Mouse (Mus musculus) stomach, embryonic 14.5 days (tissue): ENCODE data around the gene Btg4. TPM values are rescaled to one million over a fixed set of nuclear protein-coding genes. Genes with fewer than 3 reads are reported as not detected.

Experiments used
- ATAC-seq: fragments of 200-750 bp; cut with Nextera tagmentation; 2 replicates; pipeline ENCODE4 v1.8.0; 2017; ENCODE audit warnings: low read depth, moderate TSS enrichment; ENCODE audit not compliant: insufficient number of reproducible peaks, insufficient read depth, low FRiP score
- H3K27ac ChIP-seq: fragments of 300-500 bp; sonication (generic); 2 replicates; pipeline ENCODE4 v1.5.1; 2014; ENCODE audit warnings: mild to moderate bottlenecking, low read length, moderate library complexity, mixed read lengths
- H3K27me3 ChIP-seq: fragments of 300-500 bp; sonication (generic); 2 replicates; pipeline ENCODE4 v1.6.1; 2014; ENCODE audit warnings: low read length, control low read depth, mixed read lengths; ENCODE audit not compliant: control insufficient read depth, insufficient read depth
- H3K36me3 ChIP-seq: fragments of 300-500 bp; sonication (generic); 2 replicates; pipeline ENCODE4 v1.6.1; 2014; ENCODE audit warnings: mild to moderate bottlenecking, control low read depth, low read length, moderate library complexity, mixed read lengths; ENCODE audit not compliant: control insufficient read depth, insufficient read depth
- H3K4me1 ChIP-seq: fragments of 300-500 bp; sonication (generic); 2 replicates; pipeline ENCODE4 v1.6.1; 2014; ENCODE audit warnings: low read length, control low read depth, mixed read lengths; ENCODE audit not compliant: control insufficient read depth, insufficient read depth
- H3K4me2 ChIP-seq: fragments of 300-500 bp; sonication (generic); replicated peaks from 2 replicates; pipeline ENCODE4 v1.6.1; 2014; ENCODE audit warnings: low read depth, low read length, control low read depth
- H3K4me3 ChIP-seq: fragments of 300-500 bp; sonication (generic); 2 replicates; pipeline ENCODE4 v1.5.1; 2014; ENCODE audit warnings: low read depth, low read length, control low read depth
- H3K9ac ChIP-seq: fragments of 300-500 bp; sonication (generic); replicated peaks from 2 replicates; pipeline ENCODE4 v1.6.1; 2014; ENCODE audit warnings: low read depth, mild to moderate bottlenecking, control low read depth, low read length, moderate library complexity, mixed read lengths
- H3K9me3 ChIP-seq: fragments of 300-500 bp; sonication (generic); 2 replicates; pipeline ENCODE4 v1.6.1; 2016; ENCODE audit warnings: low read depth, low read length, control low read depth; ENCODE audit not compliant: control insufficient read depth
- WGBS: fragments of 180-500 bp; shearing (Covaris S2); extraction: QIAGEN DNeasy Blood & Tissue Kit; methylation state at CpG from one replicate; pipeline ENCODE4 v1.1.7; 2014; 5-methylcytosine and 5-hydroxymethylcytosine counted together
- polyA plus RNA-seq: library from polyadenylated mRNA; unstranded; fragments of >200 nt; fragmentation: Nextera tagmentation; extraction: Ambion mirVana; gene quantifications from 2 replicates; pipeline ENCODE4 v1.2.1, GENCODE M21; 2014

The Btg4 gene
- polyA plus RNA-seq, 1 experiment from 2014 or later, result not detected

GRCm38 (mm10) chr9:51102963-51103807 is 42.5 kb downstream of the Btg4 start:
- no peak for ATAC-seq
- H3K4me1 ChIP-seq, result no peaks in the 10 kb centered on the region; the same call in 1 of the 2 replicates
- no peaks in the 10 kb centered on the region for H3K9me3 ChIP-seq
- H3K27me3 ChIP-seq, result no peaks in the 10 kb centered on the region
- WGBS, result 2% methylated on average over 39 of the region's 44 CpGs
- peak overlapping the region; percentile 39 for H3K4me3 ChIP-seq
- H3K4me2 ChIP-seq, result peak overlapping the region; percentile 81
- peak overlapping the region; percentile 23; the same call in 1 of the 2 replicates for H3K9ac ChIP-seq
- H3K36me3 ChIP-seq, result no peaks in the 10 kb centered on the region
- H3K27ac ChIP-seq, result no peak overlapping the region

GRCm38 (mm10) chr9:51103808-51104514 is 43.3 kb downstream of the Btg4 start:
- H3K27me3 ChIP-seq, result no peaks in the 10 kb centered on the region
- H3K9me3 ChIP-seq, result no peaks in the 10 kb centered on the region
- peak overlapping the region; percentile 81 for H3K4me2 ChIP-seq
- H3K9ac ChIP-seq, result peak overlapping the region; percentile 23; the same call in 1 of the 2 replicates
- no peak overlapping the region for H3K27ac ChIP-seq
- H3K4me3 ChIP-seq, result peak overlapping the region; percentile 39
- no peaks in the 10 kb centered on the region; the same call in 1 of the 2 replicates for H3K4me1 ChIP-seq
- H3K36me3 ChIP-seq, result no peaks in the 10 kb centered on the region
- WGBS, result 15% methylated on average over 28 of the region's 30 CpGs
- peak; percentile 67 for ATAC-seq

GRCm38 (mm10) chr9:51105751-51106150 is 45.0 kb downstream of the Btg4 start:
- no peak overlapping the region for H3K4me2 ChIP-seq
- WGBS, result 71% methylated on average over 2 of the region's 2 CpGs
- ATAC-seq, result no peak
- H3K36me3 ChIP-seq, result no peaks in the 10 kb centered on the region
- no peak overlapping the region for H3K9ac ChIP-seq
- no peak overlapping the region for H3K27ac ChIP-seq
- no peaks in the 10 kb centered on the region; the same call in 1 of the 2 replicates for H3K4me1 ChIP-seq
- no peaks in the 10 kb centered on the region for H3K9me3 ChIP-seq
- no peak overlapping the region for H3K4me3 ChIP-seq
- H3K27me3 ChIP-seq, result no peaks in the 10 kb centered on the region

- Histone ChIP-seq H3K27me3 (no peaks in the 10 kb centered on the region), H3K4me1 (no peaks in the 10 kb centered on the region), H3K4me3 (no peak overlapping the region), H3K36me3 (no peaks in the 10 kb centered on the region), H3K27ac (no peak overlapping the region), H3K4me2 (no peak overlapping the region), H3K9me3 (no peaks in the 10 kb centered on the region), H3K9ac (no peak overlapping the region)
- no peak for ATAC-seq
- WGBS, result 69% methylated on average over 4 of the region's 4 CpGs
These were observed 54.1 kb downstream of the Btg4 start for GRCm38 (mm10) chr9:51114767-51115166.

- Histone ChIP-seq H3K4me2 (no peak overlapping the region), H3K27ac (no peak overlapping the region)
- 56% methylated on average over 3 of the region's 3 CpGs for WGBS
These were observed 76.3 kb downstream of the Btg4 start for GRCm38 (mm10) chr9:51136985-51137384.

GRCm38 (mm10) chr9:51137432-51137831 is 76.7 kb downstream of the Btg4 start:
- WGBS, result 77% methylated on average over 4 of the region's 4 CpGs
- no peak overlapping the region for H3K4me2 ChIP-seq
- no peak overlapping the region for H3K4me3 ChIP-seq
- ATAC-seq, result no peak
- no peak overlapping the region for H3K27ac ChIP-seq
- no peaks in the 10 kb centered on the region for H3K36me3 ChIP-seq
- no peak overlapping the region for H3K9ac ChIP-seq
- no peaks in the 10 kb centered on the region for H3K4me1 ChIP-seq
- no peaks in the 10 kb centered on the region for H3K27me3 ChIP-seq
- no peaks in the 10 kb centered on the region for H3K9me3 ChIP-seq

More at GRCm38 (mm10) chr9:51136985-51137384, 76.3 kb downstream of the Btg4 start:
- ATAC-seq, result no peak
- Histone ChIP-seq H3K4me1 (no peaks in the 10 kb centered on the region), H3K36me3 (no peaks in the 10 kb centered on the region), H3K4me3 (no peak overlapping the region), H3K9ac (no peak overlapping the region), H3K9me3 (no peaks in the 10 kb centered on the region), H3K27me3 (no peaks in the 10 kb centered on the region)

GRCm38 (mm10) chr9:51137836-51138235 is 77.1 kb downstream of the Btg4 start:
- Histone ChIP-seq H3K4me1 (no peaks in the 10 kb centered on the region), H3K4me3 (no peak overlapping the region), H3K36me3 (no peaks in the 10 kb centered on the region), H3K9me3 (no peaks in the 10 kb centered on the region), H3K4me2 (no peak overlapping the region), H3K27me3 (no peaks in the 10 kb centered on the region), H3K9ac (no peak overlapping the region), H3K27ac (no peak overlapping the region)
- no peak for ATAC-seq
- WGBS, result 83% methylated on average over 1 of the region's 1 CpGs

- ATAC-seq, result no peak
- Histone ChIP-seq H3K36me3 (no peaks in the 10 kb centered on the region), H3K4me2 (no peak overlapping the region), H3K27ac (no peak overlapping the region), H3K27me3 (no peaks in the 10 kb centered on the region), H3K4me1 (no peaks in the 10 kb centered on the region), H3K9me3 (no peaks in the 10 kb centered on the region), H3K9ac (no peak overlapping the region), H3K4me3 (no peak overlapping the region)
- WGBS, result 94% methylated on average over 1 of the region's 1 CpGs
These were observed 77.6 kb downstream of the Btg4 start for GRCm38 (mm10) chr9:51138301-51138700.
